Comparison of ENCODE assay signal across 23 mouse cellular contexts in genomic region chr5:30415876-30416275, GRCm38 (mm10). TPM values are rescaled to one million over a fixed set of nuclear protein-coding genes. Genes with fewer than 3 reads are reported as not detected.
DNase-seq lines count a peak whose midpoint lies in the region; ATAC-seq lines count a peak whose summit lies in the region.
"Had no signal": no experiment of that assay in that cellular context is flagged by ENCODE, and none has a peak within 500 bp of the region (broad histone marks: within the 10 kb centered on the region; RNA-seq: fewer than 3 reads in every experiment).

No protein-coding gene starts in this region.

- WGBS in hindbrain, embryonic 13.5 days: 59% methylated on average over 4 of the region's 4 CpGs
- 67% methylated on average over 4 of the region's 4 CpGs for WGBS in hindbrain, embryonic 14.5 days

- no peak overlapping the region for H3K9ac ChIP-seq in hindbrain, embryonic 13.5 days
- no peak overlapping the region for H3K9ac ChIP-seq in hindbrain, embryonic 14.5 days
- H3K9ac ChIP-seq: forebrain, postnatal 0 days; heart, embryonic 12.5 days had no signal

- H3K4me2 ChIP-seq in hindbrain, embryonic 13.5 days: no peak overlapping the region
- no peak overlapping the region for H3K4me2 ChIP-seq in hindbrain, embryonic 14.5 days (replicated peaks)
- H3K4me2 ChIP-seq: heart, embryonic 12.5 days; liver, embryonic 11.5 days had no signal

- peak overlapping the region; percentile 32; the same call in 1 of the 2 replicates for H3K27ac ChIP-seq in hindbrain, embryonic 13.5 days
- H3K27ac ChIP-seq in hindbrain, embryonic 14.5 days: no peak overlapping the region

- H3K4me1 ChIP-seq in hindbrain, embryonic 13.5 days (replicated peaks): peaks cover 22% of the 10 kb centered on the region
- H3K4me1 ChIP-seq in hindbrain, embryonic 14.5 days (replicated peaks; ENCODE audit: control insufficient read depth, insufficient read depth, low read length): 0 out of 2 replicates have a peak, but pooled peaks cover 7% of the 10 kb centered on the region
- H3K4me1 ChIP-seq: heart, embryonic 12.5 days had no signal

- no peaks in the 10 kb centered on the region for H3K27me3 ChIP-seq in hindbrain, embryonic 13.5 days
- H3K27me3 ChIP-seq in hindbrain, embryonic 14.5 days (ENCODE audit: control insufficient read depth, insufficient read depth, low read length): no peaks in the 10 kb centered on the region

- H3K4me3 ChIP-seq in hindbrain, embryonic 13.5 days: no peak overlapping the region
- H3K4me3 ChIP-seq in hindbrain, embryonic 14.5 days (replicated peaks; ENCODE audit: low read length): no peak overlapping the region
- H3K4me3 ChIP-seq: heart, embryonic 12.5 days had no signal

- no peak for ATAC-seq in hindbrain, embryonic 13.5 days (ENCODE audit: low FRiP score)
- ATAC-seq in hindbrain, embryonic 14.5 days (ENCODE audit: low FRiP score): no peak
- ATAC-seq: activated CD4-positive, CD25-positive, alpha-beta regulatory T cell, adult 4 months; forebrain, postnatal 0 days; inflammation-experienced regulatory T-cells, adult 6 months had no signal

- peak; percentile 8 for DNase-seq in adrenal gland, postnatal 10 days
- DNase-seq in adrenal gland, adult 18-20 months (ENCODE audit: low spot score in 2 of 2): no peak
- no peak for DNase-seq in hindbrain, embryonic 14.5 days (ENCODE audit: low spot score)
- DNase-seq in retina, embryonic 14.5 days (ENCODE audit: low spot score): peak; percentile 22
- no peak for DNase-seq in retina, postnatal 1 day
- no peak for DNase-seq in gastrocnemius, postnatal 25 days
- no peak for DNase-seq in kidney, postnatal 25 days
- DNase-seq: forebrain, postnatal 0 days; heart, postnatal 14 days; kidney, adult 2 months; kidney, postnatal 10 days; lung, adult 18-20 months; lung, postnatal 36 days; thymus, postnatal 25 days had no signal

- no peaks in the 10 kb centered on the region for H3K36me3 ChIP-seq in hindbrain, embryonic 13.5 days
- H3K36me3 ChIP-seq in hindbrain, embryonic 14.5 days (replicated peaks; ENCODE audit: control insufficient read depth, insufficient read depth): no peaks in the 10 kb centered on the region
- H3K36me3 ChIP-seq: heart, embryonic 12.5 days had no signal

- no peaks in the 10 kb centered on the region for H3K9me3 ChIP-seq in hindbrain, embryonic 13.5 days
- H3K9me3 ChIP-seq in hindbrain, embryonic 14.5 days (ENCODE audit: control insufficient read depth, low read length): no peaks in the 10 kb centered on the region
- H3K9me3 ChIP-seq: heart, embryonic 12.5 days had no signal

RNA-seq across cellular contexts. Expression of gene Otof, which starts 45.9 kb away (rescaled TPM):
- under 1 TPM; 0.09 to 0.12 TPM for total RNA-seq in adrenal gland, postnatal 10 days (2021)
- total RNA-seq in adrenal gland, adult 18-20 months (2021): under 1 TPM; 0.03 to 0.16 TPM
- polyA plus RNA-seq in hindbrain, embryonic 13.5 days (2015; fragmentation: Nextera tagmentation; extraction: Ambion mirVana): 1.9 and 2.2 TPM in 2 replicates
- polyA plus RNA-seq in hindbrain, embryonic 14.5 days (2014; fragmentation: Nextera tagmentation; extraction: Ambion mirVana): 4.2 and 4.7 TPM in 2 replicates
- total RNA-seq in gastrocnemius, postnatal 25 days (2021): under 1 TPM; 0.08 to 0.18 TPM
- total RNA-seq: granulocyte monocyte progenitor cell, adult 5-6 weeks; heart, postnatal 14 days had no signal
- polyA plus RNA-seq: activated CD4-positive, CD25-positive, alpha-beta regulatory T cell, adult 4 months; inflammation-experienced regulatory T-cells, adult 6 months; limb, embryonic 11.5 days had no signal

RNA-seq across cellular contexts. Expression of gene 1700001C02Rik, which starts 50.0 kb away (rescaled TPM):
- not detected for total RNA-seq in adrenal gland, postnatal 10 days (2021)
- total RNA-seq in adrenal gland, adult 18-20 months (2021): not detected
- polyA plus RNA-seq in hindbrain, embryonic 13.5 days (2015; fragmentation: Nextera tagmentation; extraction: Ambion mirVana): 1.1 and 1.7 TPM in 2 replicates
- 2.8 and 3.3 TPM in 2 replicates for polyA plus RNA-seq in hindbrain, embryonic 14.5 days (2014; fragmentation: Nextera tagmentation; extraction: Ambion mirVana)
- not detected for total RNA-seq in gastrocnemius, postnatal 25 days (2021)
- total RNA-seq: adrenal gland, postnatal 36 days; ES-E14; granulocyte monocyte progenitor cell, adult 5-6 weeks; heart, postnatal 14 days had no signal
- polyA plus RNA-seq: activated CD4-positive, CD25-positive, alpha-beta regulatory T cell, adult 4 months; heart, embryonic 12.5 days; inflammation-experienced regulatory T-cells, adult 6 months; kidney, adult 2 months; limb, embryonic 11.5 days; liver, embryonic 11.5 days had no signal

Comparison
In these comparisons a context has a peak if more than half of its experiments do, and no peak if none do; other contexts are left out.
1. DNase-seq: peak in adrenal gland, postnatal 10 days (single experiment) and retina, embryonic 14.5 days (single experiment); none in adrenal gland, adult 18-20 months (0 of 2), hindbrain, embryonic 14.5 days (single experiment), retina, postnatal 1 day (single experiment), gastrocnemius, postnatal 25 days (single experiment) and kidney, postnatal 25 days (0 of 2).